Comparison of ENCODE assay signal across 28 mouse cellular contexts in the genomic region with DNA sequence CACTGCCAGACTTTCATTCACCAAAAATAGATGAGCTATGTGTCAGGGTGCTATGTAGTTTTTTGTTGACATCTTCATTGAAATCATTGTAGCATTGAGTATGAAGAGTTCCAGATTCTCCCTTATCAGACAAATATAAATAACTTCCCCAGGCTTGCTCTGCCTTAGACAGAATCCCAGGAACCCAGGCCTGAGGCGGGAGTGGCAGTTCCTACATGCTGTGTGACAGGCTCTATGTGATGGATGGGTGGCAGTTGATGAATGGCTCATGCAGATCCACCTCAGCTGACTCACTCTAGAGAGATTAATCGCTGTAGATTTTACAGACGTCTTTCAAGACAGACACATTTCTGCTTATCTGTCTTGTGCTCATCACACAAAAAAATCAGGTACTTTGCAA. TPM values are rescaled to one million over a fixed set of nuclear protein-coding genes. Genes with fewer than 3 reads are reported as not detected.
DNase-seq lines count a peak whose midpoint lies in the region; ATAC-seq and TF ChIP-seq lines count a peak whose summit lies in the region.
"Had no signal": no experiment of that assay in that cellular context is flagged by ENCODE, and none has a peak within 500 bp of the region (broad histone marks: within the 10 kb centered on the region; RNA-seq: fewer than 3 reads in every experiment).

No protein-coding gene starts in this region.

- H3K4me2 ChIP-seq in heart, embryonic 14.5 days (ENCODE audit: low read length), result no peak overlapping the region
- no peak overlapping the region for H3K4me2 ChIP-seq in hindbrain, embryonic 11.5 days (replicated peaks; ENCODE audit: low read depth, low read length)
- no peak overlapping the region for H3K4me2 ChIP-seq in hindbrain, embryonic 13.5 days
- no peak overlapping the region for H3K4me2 ChIP-seq in midbrain, embryonic 16.5 days (ENCODE audit: low read length)
- H3K4me2 ChIP-seq: embryonic facial prominence, embryonic 15.5 days; hindbrain, embryonic 14.5 days had no signal

- H3K4me3 ChIP-seq in heart, embryonic 14.5 days (ENCODE audit: control insufficient read depth in 1 of 2, insufficient read depth in 1 of 2, low read depth in 1 of 2, low read length in 2 of 2), result no peak overlapping the region
- H3K4me3 ChIP-seq in heart, adult 2 months, result no peak overlapping the region
- no peak overlapping the region for H3K4me3 ChIP-seq in hindbrain, embryonic 11.5 days (ENCODE audit: low read depth, low read length)
- no peak overlapping the region for H3K4me3 ChIP-seq in hindbrain, embryonic 13.5 days
- H3K4me3 ChIP-seq in midbrain, embryonic 16.5 days (ENCODE audit: low read depth, low read length), result no peak overlapping the region
- H3K4me3 ChIP-seq: embryonic facial prominence, embryonic 15.5 days; erythroblast, embryonic 14.5 days; forebrain, embryonic 10.5 days; gastrocnemius, adult 2 months had no signal

- TF ChIP-seq CTCF in heart, adult 2 months (IDR thresholded peaks at IDR 0.05), result no peak

- DNase-seq in heart, adult 2 months, result no peak
- peak; percentile 10 for DNase-seq in hindbrain, embryonic 11.5 days (ENCODE audit: low spot score)
- DNase-seq in embryo, embryonic 10.5 days (ENCODE audit: low spot score), result peak; percentile 10
- DNase-seq in mesoderm, embryonic 11.5 days (ENCODE audit: low read depth, low spot score), result peak; percentile 32
- DNase-seq: adrenal gland, adult 8-10 months; adrenal gland, postnatal 36 days; cerebellum, adult 11 months; cerebellum, adult 8-10 months; cerebellum, postnatal 14 days; gastrocnemius, adult 2 months; gastrocnemius, postnatal 25 days; heart, postnatal 36 days; kidney, adult 8-10 months had no signal

- WGBS in heart, embryonic 14.5 days, result 10% methylated on average over 3 of the region's 3 CpGs
- 37% methylated on average over 3 of the region's 3 CpGs for WGBS in heart, adult 2 months
- 45% methylated on average over 3 of the region's 3 CpGs for WGBS in hindbrain, embryonic 11.5 days
- 41% methylated on average over 3 of the region's 3 CpGs for WGBS in hindbrain, embryonic 13.5 days
- WGBS in midbrain, embryonic 16.5 days, result 71% methylated on average over 3 of the region's 3 CpGs

- TF ChIP-seq EP300 in heart, adult 2 months (IDR thresholded peaks at IDR 0.05; ENCODE audit: insufficient read depth, low read depth, low read length), result no peak

- no peaks in the 10 kb centered on the region for H3K36me3 ChIP-seq in heart, embryonic 14.5 days (ENCODE audit: control insufficient read depth, insufficient read depth, low read length)
- H3K36me3 ChIP-seq in heart, adult 2 months (ENCODE audit: control insufficient read depth, insufficient read depth, low read length), result no peaks in the 10 kb centered on the region
- no peaks in the 10 kb centered on the region for H3K36me3 ChIP-seq in hindbrain, embryonic 11.5 days (ENCODE audit: control insufficient read depth, insufficient read depth, low read length)
- H3K36me3 ChIP-seq in hindbrain, embryonic 13.5 days, result no peaks in the 10 kb centered on the region
- H3K36me3 ChIP-seq in midbrain, embryonic 16.5 days (ENCODE audit: control insufficient read depth, insufficient read depth, low read length), result no peaks in the 10 kb centered on the region
- H3K36me3 ChIP-seq: embryonic facial prominence, embryonic 15.5 days; forebrain, embryonic 10.5 days had no signal

- no peaks in the 10 kb centered on the region for H3K9me3 ChIP-seq in heart, embryonic 14.5 days (ENCODE audit: control insufficient read depth, low read length)
- no peaks in the 10 kb centered on the region for H3K9me3 ChIP-seq in hindbrain, embryonic 11.5 days (ENCODE audit: control insufficient read depth, low read length)
- no peaks in the 10 kb centered on the region for H3K9me3 ChIP-seq in hindbrain, embryonic 13.5 days
- no peaks in the 10 kb centered on the region for H3K9me3 ChIP-seq in midbrain, embryonic 16.5 days (replicated peaks; ENCODE audit: control insufficient read depth, low read length, poor library complexity, severe bottlenecking)
- H3K9me3 ChIP-seq: embryonic facial prominence, embryonic 15.5 days; forebrain, embryonic 10.5 days had no signal

- H3K27ac ChIP-seq in heart, embryonic 14.5 days (replicated peaks in 1 of 2; ENCODE audit: control insufficient read depth in 1 of 2, insufficient read depth in 1 of 2, low read depth in 2 of 2, low read length in 2 of 2), result no peak overlapping the region
- no peak overlapping the region for H3K27ac ChIP-seq in heart, adult 2 months
- no peak overlapping the region for H3K27ac ChIP-seq in hindbrain, embryonic 11.5 days (ENCODE audit: low read depth, low read length)
- no peak overlapping the region for H3K27ac ChIP-seq in hindbrain, embryonic 13.5 days
- H3K27ac ChIP-seq in midbrain, embryonic 16.5 days (ENCODE audit: low read length), result no peak overlapping the region
- H3K27ac ChIP-seq: embryonic facial prominence, embryonic 15.5 days; forebrain, embryonic 10.5 days; gastrocnemius, adult 2 months; hindbrain, embryonic 14.5 days had no signal

- peak; percentile 56; the same call in 1 of the 2 replicates for ATAC-seq in heart, embryonic 14.5 days (ENCODE audit: insufficient number of reproducible peaks, insufficient read depth, low FRiP score, low read depth)
- ATAC-seq in hindbrain, embryonic 11.5 days (ENCODE audit: low FRiP score), result 0 out of 2 replicates have a peak, but pooled peaks have one; percentile 43
- no peak for ATAC-seq in hindbrain, embryonic 13.5 days (ENCODE audit: low FRiP score)
- ATAC-seq in midbrain, embryonic 16.5 days, result no peak
- ATAC-seq: forebrain, embryonic 14.5 days; inflammation-experienced regulatory T-cells, adult 6 months; intestine, postnatal 0 days had no signal

- no peak overlapping the region for H3K9ac ChIP-seq in heart, embryonic 14.5 days (ENCODE audit: low read length)
- no peak overlapping the region for H3K9ac ChIP-seq in heart, adult 2 months (ENCODE audit: low read depth, low read length)
- no peak overlapping the region for H3K9ac ChIP-seq in hindbrain, embryonic 11.5 days (ENCODE audit: low read depth, low read length)
- H3K9ac ChIP-seq in hindbrain, embryonic 13.5 days, result no peak overlapping the region
- H3K9ac ChIP-seq in midbrain, embryonic 16.5 days (ENCODE audit: low read depth, low read length), result no peak overlapping the region
- H3K9ac ChIP-seq: embryonic facial prominence, embryonic 15.5 days; hindbrain, embryonic 14.5 days had no signal

- no peak for TF ChIP-seq POLR2A in heart, adult 2 months (IDR thresholded peaks at IDR 0.05; ENCODE audit: insufficient read depth, low read depth, low read length)

- peaks cover 0 to 7% of the 10 kb centered on the region in 2 experiments; a peak in 2 of 4 replicates for H3K4me1 ChIP-seq in heart, embryonic 14.5 days (ENCODE audit: control insufficient read depth in 2 of 2, insufficient read depth in 2 of 2, low read length in 2 of 2)
- H3K4me1 ChIP-seq in heart, adult 2 months (ENCODE audit: control insufficient read depth, insufficient read depth, low read length), result no peaks in the 10 kb centered on the region
- no peaks in the 10 kb centered on the region for H3K4me1 ChIP-seq in hindbrain, embryonic 11.5 days (replicated peaks; ENCODE audit: control insufficient read depth, insufficient read depth, low read length)
- H3K4me1 ChIP-seq in hindbrain, embryonic 13.5 days (replicated peaks), result no peaks in the 10 kb centered on the region
- H3K4me1 ChIP-seq in midbrain, embryonic 16.5 days (ENCODE audit: control insufficient read depth, insufficient read depth, low read length), result no peaks in the 10 kb centered on the region
- H3K4me1 ChIP-seq: embryonic facial prominence, embryonic 15.5 days had no signal

- no peaks in the 10 kb centered on the region for H3K79me2 ChIP-seq in heart, adult 2 months (replicated peaks; ENCODE audit: control insufficient read depth, insufficient read depth, low read length)

- no peaks in the 10 kb centered on the region for H3K27me3 ChIP-seq in heart, embryonic 14.5 days (ENCODE audit: control insufficient read depth, insufficient read depth, low read length)
- H3K27me3 ChIP-seq in heart, adult 2 months (ENCODE audit: control insufficient read depth, insufficient read depth, low read length), result no peaks in the 10 kb centered on the region
- H3K27me3 ChIP-seq in hindbrain, embryonic 11.5 days (ENCODE audit: control insufficient read depth, insufficient read depth, low read length), result no peaks in the 10 kb centered on the region
- no peaks in the 10 kb centered on the region for H3K27me3 ChIP-seq in hindbrain, embryonic 13.5 days
- no peaks in the 10 kb centered on the region for H3K27me3 ChIP-seq in midbrain, embryonic 16.5 days (ENCODE audit: control insufficient read depth, insufficient read depth, low read depth, low read length)
- H3K27me3 ChIP-seq: embryonic facial prominence, embryonic 15.5 days had no signal

- intact Hi-C loops in heart, adult 2 months (cut with DNase I), result loop anchor here (10.0 kb wide), 1 partner anchor 260 kb away; no protein-coding TSS in a partner anchor

RNA-seq across cellular contexts. Expression of a gene that starts 57.4 kb away (rescaled TPM):
- not detected in 2 replicates for polyA plus RNA-seq in heart, embryonic 14.5 days (2014; fragmentation: Nextera tagmentation; extraction: Ambion mirVana)
- not detected for total RNA-seq in heart, adult 2 months (2021)
- polyA plus RNA-seq in heart, adult 2 months (2012; rRNA removed), result not detected in 2 replicates
- polyA plus RNA-seq in hindbrain, embryonic 11.5 days (2014; fragmentation: Nextera tagmentation; extraction: Ambion mirVana), result not detected in 2 replicates
- not detected in 2 replicates for polyA plus RNA-seq in hindbrain, embryonic 13.5 days (2015; fragmentation: Nextera tagmentation; extraction: Ambion mirVana)
- polyA plus RNA-seq in midbrain, embryonic 16.5 days (2015; fragmentation: Nextera tagmentation; extraction: Ambion mirVana), result 0.05 and 0.11 TPM in 2 replicates
- total RNA-seq: adrenal gland, adult 8-10 months; adrenal gland, postnatal 36 days; common myeloid progenitor, adult 5-6 weeks; gastrocnemius, adult 2 months; gastrocnemius, postnatal 25 days; granulocyte monocyte progenitor cell, adult 5-6 weeks; heart, postnatal 36 days had no signal
- polyA plus RNA-seq: brain, embryonic 14.5 days; embryonic facial prominence, embryonic 11.5 days; embryonic facial prominence, embryonic 15.5 days; erythroblast, embryonic 14.5 days; forebrain, embryonic 10.5 days; hindbrain, embryonic 14.5 days; inflammation-experienced regulatory T-cells, adult 6 months; kidney, embryonic 16.5 days had no signal

Comparison
In these comparisons a context has a peak if more than half of its experiments do, and no peak if none do; other contexts are left out.
1. ATAC-seq: peak in heart, embryonic 14.5 days (single experiment) and hindbrain, embryonic 11.5 days (single experiment); none in hindbrain, embryonic 13.5 days (single experiment) and midbrain, embryonic 16.5 days (single experiment).
2. DNase-seq: peak in hindbrain, embryonic 11.5 days (single experiment), embryo, embryonic 10.5 days (single experiment) and mesoderm, embryonic 11.5 days (single experiment); none in heart, adult 2 months (0 of 2).